Mouse (Mus musculus) forebrain, embryonic 10.5 days (tissue): ENCODE results near the gene Olfr211. TPM values are rescaled to one million over a fixed set of nuclear protein-coding genes. Genes with fewer than 3 reads are reported as not detected.

Experiments
- DNase-seq: peaks from one replicate; pipeline ENCODE4 v3.0.0-alpha.2; 2017; ENCODE audit warnings: low spot score; ENCODE audit errors: extremely low spot score
- H3K27ac ChIP-seq: fragments of 300-500 bp; sonication (generic); 2 replicates; pipeline ENCODE4 v1.5.1; 2016; ENCODE audit warnings: mild to moderate bottlenecking
- H3K27me3 ChIP-seq: fragments of 300-500 bp; sonication (generic); 2 replicates; pipeline ENCODE4 v1.6.1; 2016; ENCODE audit warnings: mild to moderate bottlenecking; ENCODE audit not compliant: poor library complexity, severe bottlenecking
- H3K36me3 ChIP-seq: fragments of 300-500 bp; sonication (generic); replicated peaks from 2 replicates; pipeline ENCODE4 v1.6.1; 2016; ENCODE audit warnings: mild to moderate bottlenecking, moderate library complexity
- H3K4me1 ChIP-seq: fragments of 300-500 bp; sonication (generic); 2 replicates; pipeline ENCODE4 v1.6.1; 2016
- H3K4me3 ChIP-seq: fragments of 300-500 bp; sonication (generic); 2 replicates; pipeline ENCODE4 v1.5.1; 2016; ENCODE audit warnings: mild to moderate bottlenecking, moderate library complexity
- H3K9me3 ChIP-seq: fragments of 300-500 bp; sonication (generic); 2 replicates; pipeline ENCODE4 v1.6.1; 2016; ENCODE audit warnings: mild to moderate bottlenecking, moderate library complexity
- WGBS: fragments of 180-500 bp; shearing (Covaris S2); methylation state at CpG from one replicate; pipeline ENCODE4 v1.1.7; 2016; 5-methylcytosine and 5-hydroxymethylcytosine counted together
- polyA plus RNA-seq: library from polyadenylated mRNA; unstranded; fragments of >200 nt; fragmentation: Nextera tagmentation; extraction: Ambion mirVana; gene quantifications from 2 replicates; pipeline ENCODE4 v1.2.1, GENCODE M21; 2016

The Olfr211 gene
- polyA plus RNA-seq, result not detected in 2 replicates

DNA sequence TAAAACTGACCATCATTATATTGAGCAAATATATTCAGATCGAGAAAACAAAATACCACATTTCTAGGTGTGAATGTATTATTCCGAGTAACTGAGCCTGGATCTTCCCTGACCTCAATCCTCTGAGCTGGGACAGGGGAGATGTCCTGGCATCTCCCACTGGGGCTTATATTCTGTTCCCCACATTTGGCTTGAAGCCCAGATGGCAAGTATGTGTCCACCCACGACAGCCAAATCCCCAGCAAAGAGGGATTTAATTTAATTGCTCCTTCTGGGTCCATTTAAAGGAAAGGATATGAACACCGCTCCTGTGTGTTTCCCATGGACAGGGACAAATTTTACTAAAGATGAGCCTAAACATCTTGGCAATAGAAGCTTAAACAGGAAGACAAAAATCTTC lies at the start of gene Olfr211:
Gene Olfr211 (plus strand): TSS at position 301 of the 400 bp plus-strand sequence.
- no peaks in the 10 kb centered on the region for H3K9me3 ChIP-seq
- H3K27me3 ChIP-seq, result no peaks in the 10 kb centered on the region
- no peak within 1 kb of the TSS for H3K4me3 ChIP-seq
- DNase-seq, result no peak
- no peaks in the 10 kb centered on the region for H3K36me3 ChIP-seq
- WGBS, result 77% methylated on average over 4 of the region's 4 CpGs
- no peaks in the 10 kb centered on the region for H3K4me1 ChIP-seq
- no peak within 1 kb of the TSS for H3K27ac ChIP-seq

DNA sequence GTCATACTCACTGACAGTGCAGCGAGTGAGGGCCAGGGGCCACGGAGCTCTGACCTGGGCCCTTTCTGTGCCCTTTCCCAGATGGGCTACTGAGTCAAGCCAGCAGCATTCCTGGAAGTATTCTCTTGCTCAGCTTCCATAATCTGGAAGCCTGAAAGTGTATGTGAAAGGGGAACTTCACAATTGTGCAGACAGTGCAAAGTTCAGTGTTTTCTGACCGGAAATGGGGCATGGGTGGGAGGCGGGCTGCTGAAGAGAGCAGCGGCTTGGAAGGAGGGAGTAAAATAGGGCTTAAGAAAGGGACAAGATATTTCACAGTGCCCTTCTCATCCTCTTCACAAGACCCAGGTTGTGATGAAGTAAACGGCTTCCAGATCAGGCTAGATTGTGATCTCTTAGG lies 49.4 kb upstream of the Olfr211 start:
- DNase-seq, result no peak
- Histone ChIP-seq H3K4me1 (no peaks in the 10 kb centered on the region), H3K9me3 (no peaks in the 10 kb centered on the region), H3K27me3 (no peaks in the 10 kb centered on the region), H3K27ac (no peak overlapping the region), H3K4me3 (no peak overlapping the region), H3K36me3 (no peaks in the 10 kb centered on the region)
- 89% methylated on average over 6 of the region's 6 CpGs for WGBS

DNA sequence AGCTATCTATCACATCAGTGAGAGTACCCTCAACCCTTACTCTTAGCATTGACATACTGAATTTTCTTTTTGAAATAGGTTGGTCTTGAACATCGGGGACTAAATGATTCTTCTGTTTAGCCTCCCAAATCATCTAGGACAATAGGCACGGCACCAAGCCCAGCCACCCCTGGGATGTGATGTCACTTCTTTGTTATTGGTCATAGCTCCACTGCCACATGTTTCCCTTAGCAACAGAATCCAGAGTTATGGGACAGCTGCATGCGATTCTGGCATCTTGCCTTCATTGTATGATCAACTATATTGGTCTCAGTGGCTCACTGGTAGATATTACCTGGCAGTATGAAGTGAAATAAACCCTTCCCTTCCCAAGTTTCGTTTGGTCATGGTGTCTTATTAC lies 48.4 kb upstream of the Olfr211 start:
- DNase-seq, result no peak
- no peaks in the 10 kb centered on the region for H3K9me3 ChIP-seq
- H3K27me3 ChIP-seq, result no peaks in the 10 kb centered on the region
- WGBS, result 80% methylated on average over 4 of the region's 4 CpGs
- no peak overlapping the region for H3K27ac ChIP-seq
- no peak overlapping the region for H3K4me3 ChIP-seq
- no peaks in the 10 kb centered on the region for H3K36me3 ChIP-seq
- H3K4me1 ChIP-seq, result no peaks in the 10 kb centered on the region

DNA sequence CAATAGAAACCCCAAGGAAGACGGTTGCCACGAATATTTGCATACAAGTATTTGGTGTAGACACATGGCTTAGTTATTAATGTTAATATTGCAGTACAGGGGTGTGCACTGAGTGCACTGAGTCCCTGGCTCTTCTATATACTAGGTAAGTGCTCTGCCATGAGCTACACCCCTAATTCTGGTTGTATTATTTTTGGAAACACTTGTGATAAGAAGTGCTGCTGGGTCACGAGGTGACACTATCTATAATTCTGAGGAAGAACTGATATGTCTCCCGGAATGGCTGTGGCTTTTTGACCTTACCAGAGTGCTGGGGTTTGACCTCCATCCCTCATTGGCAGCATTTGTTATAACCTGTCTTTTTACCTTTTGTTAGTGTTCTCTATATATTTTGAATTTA lies 48.0 kb upstream of the Olfr211 start:
- no peak overlapping the region for H3K27ac ChIP-seq
- no peak for DNase-seq
- WGBS, result 89% methylated on average over 4 of the region's 4 CpGs
- no peaks in the 10 kb centered on the region for H3K4me1 ChIP-seq
- H3K9me3 ChIP-seq, result no peaks in the 10 kb centered on the region
- no peaks in the 10 kb centered on the region for H3K36me3 ChIP-seq
- no peaks in the 10 kb centered on the region for H3K27me3 ChIP-seq
- no peak overlapping the region for H3K4me3 ChIP-seq

DNA sequence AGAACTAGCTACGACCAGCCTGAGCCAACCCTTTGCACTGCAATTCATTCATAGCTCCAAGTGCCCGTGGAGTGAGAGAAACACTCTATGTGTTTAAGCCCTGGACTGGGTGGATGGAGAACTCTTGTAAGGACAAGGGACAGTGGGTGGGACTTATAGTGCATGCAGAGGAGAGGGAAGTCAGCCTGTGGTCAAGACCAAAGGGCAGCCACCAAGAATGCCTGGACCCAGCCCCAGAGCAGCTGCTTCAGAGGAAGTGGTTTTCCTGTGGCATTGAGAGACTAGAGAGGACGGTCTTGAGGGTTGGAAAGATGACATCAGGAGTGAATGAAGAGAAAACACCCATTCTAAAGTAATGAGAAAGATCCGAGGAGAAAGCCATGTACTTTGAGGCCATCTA lies 33.1 kb upstream of the Olfr211 start:
- Histone ChIP-seq H3K36me3 (no peaks in the 10 kb centered on the region), H3K27me3 (peaks cover 19% of the 10 kb centered on the region), H3K9me3 (no peaks in the 10 kb centered on the region), H3K4me3 (no peak overlapping the region), H3K27ac (no peak overlapping the region), H3K4me1 (peaks cover 10% of the 10 kb centered on the region)
- no peak for DNase-seq
- 88% methylated on average over 4 of the region's 4 CpGs for WGBS

DNA sequence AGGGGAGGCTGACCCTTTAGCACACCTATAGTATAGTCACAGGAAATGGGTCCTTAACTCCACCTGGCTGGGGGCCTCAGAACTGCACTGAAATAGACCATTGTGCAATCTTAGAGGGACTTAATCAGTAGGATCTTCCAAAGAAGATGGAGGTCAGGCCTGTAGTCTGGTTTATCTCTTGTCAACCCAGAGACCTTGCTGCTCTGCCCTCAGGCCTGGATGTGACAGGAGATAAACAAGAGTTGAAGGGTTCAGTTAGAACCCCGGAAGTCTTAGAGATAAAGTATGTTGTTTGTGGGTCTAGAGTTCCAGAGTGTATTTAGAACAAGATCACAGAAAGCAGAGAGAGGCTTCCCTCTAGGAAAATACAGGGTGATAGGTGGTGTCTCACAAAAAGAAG lies 32.4 kb upstream of the Olfr211 start:
- H3K4me1 ChIP-seq, result peaks cover 16% of the 10 kb centered on the region
- H3K27ac ChIP-seq, result no peak overlapping the region
- DNase-seq, result no peak
- H3K36me3 ChIP-seq, result no peaks in the 10 kb centered on the region
- peaks cover 26% of the 10 kb centered on the region for H3K27me3 ChIP-seq
- no peaks in the 10 kb centered on the region for H3K9me3 ChIP-seq
- H3K4me3 ChIP-seq, result no peak overlapping the region
- WGBS, result 91% methylated on average over 1 of the region's 1 CpGs

DNA sequence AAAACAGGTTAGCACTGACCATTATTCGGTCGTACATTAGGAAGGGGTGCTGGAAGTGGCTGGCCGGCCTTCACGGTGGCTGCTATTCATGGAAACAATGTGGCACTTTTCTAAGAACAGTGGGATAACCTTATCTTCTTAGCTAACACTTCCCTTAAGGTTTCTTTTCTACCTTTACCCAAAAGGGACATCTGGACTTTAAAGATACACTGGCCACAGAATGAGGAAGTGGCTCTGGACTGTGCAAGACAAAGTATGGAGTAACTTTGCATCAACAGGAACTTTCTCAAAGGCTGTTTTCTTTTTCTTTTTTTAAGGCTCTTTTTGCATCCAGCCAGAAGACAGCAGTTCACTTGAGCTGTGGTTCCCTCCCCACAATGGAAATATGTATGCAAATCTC lies 30.2 kb upstream of the Olfr211 start:
- WGBS, result 84% methylated on average over 4 of the region's 4 CpGs

DNA sequence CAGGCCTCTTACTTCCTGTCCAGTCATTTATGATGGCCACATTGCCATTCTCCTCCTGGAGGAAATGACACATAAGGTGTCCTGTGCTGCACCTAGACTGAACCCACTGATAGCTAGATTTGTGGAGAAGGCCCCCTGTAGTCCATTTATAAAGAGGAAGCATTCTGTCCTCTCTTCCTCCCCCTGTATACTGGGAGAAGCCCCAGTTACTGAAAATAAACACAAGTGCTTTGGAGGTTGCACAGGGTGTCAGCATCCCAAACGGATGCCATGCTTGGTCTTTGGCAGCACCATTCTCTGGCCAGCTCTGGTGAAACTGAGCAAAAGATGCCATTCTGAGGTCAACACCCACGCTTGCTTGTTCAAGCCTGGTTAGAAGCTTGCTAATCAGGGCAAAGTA lies 29.7 kb upstream of the Olfr211 start:
- WGBS, result 74% methylated on average over 2 of the region's 2 CpGs
- DNase-seq, result no peak
- no peaks in the 10 kb centered on the region for H3K36me3 ChIP-seq

More for the DNA sequence above, 30.2 kb upstream of the Olfr211 start:
- Histone ChIP-seq H3K36me3 (no peaks in the 10 kb centered on the region), H3K27me3 (peaks cover 41% of the 10 kb centered on the region), H3K9me3 (no peaks in the 10 kb centered on the region), H3K4me3 (no peak overlapping the region), H3K27ac (no peak overlapping the region), H3K4me1 (peaks cover 16% of the 10 kb centered on the region)
- no peak for DNase-seq

DNA sequence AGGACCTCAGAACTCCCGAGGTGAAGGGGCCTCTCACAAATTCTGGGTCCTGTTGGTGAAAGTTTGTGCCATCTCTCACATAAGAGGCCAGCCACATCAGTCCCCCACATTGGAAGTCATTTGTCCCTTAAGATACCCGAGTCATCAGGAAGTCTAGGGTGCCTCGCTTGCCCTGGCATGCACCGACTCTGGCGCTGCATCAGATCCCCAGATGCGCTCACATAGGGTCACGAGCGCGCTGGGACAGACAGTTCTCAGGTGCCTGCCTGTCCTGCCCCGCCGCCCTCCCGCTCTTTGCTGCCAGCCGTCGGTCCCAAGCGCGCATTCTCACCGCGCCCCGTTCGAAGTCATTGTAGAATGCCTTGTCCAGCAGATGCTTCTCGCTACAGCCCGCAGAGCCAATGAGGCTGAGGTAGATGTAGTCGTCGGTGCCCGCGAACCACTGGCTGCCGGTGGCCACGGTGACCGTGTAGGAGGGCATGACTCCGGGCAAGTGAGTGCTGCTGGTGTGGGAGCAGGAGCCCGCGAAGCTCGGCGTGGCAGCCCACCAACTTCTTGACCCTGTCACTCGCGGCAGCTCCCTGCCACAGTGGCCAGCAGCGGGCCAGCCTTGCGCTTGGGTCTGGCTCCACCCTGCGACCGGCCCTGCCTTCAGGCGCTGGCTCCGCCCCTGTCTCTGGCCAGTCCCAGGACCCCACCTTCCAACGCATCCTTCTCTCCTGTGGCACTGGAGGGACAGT lies 28.2 kb upstream of the Olfr211 start, which contains the start of gene Alox5:
Gene Alox5 (minus strand): TSS at position 635 of the 740 bp plus-strand sequence.
- 4% methylated on average over 43 of the region's 43 CpGs for WGBS
- no peaks in the 10 kb centered on the region for H3K9me3 ChIP-seq
- DNase-seq, result peak; percentile 35
- H3K36me3 ChIP-seq, result no peaks in the 10 kb centered on the region
- peak within 1 kb of the TSS; percentile 41; the same call in 1 of the 2 replicates for H3K27ac ChIP-seq
- H3K27me3 ChIP-seq, result peaks cover 41% of the 10 kb centered on the region
- H3K4me1 ChIP-seq, result peaks cover 16% of the 10 kb centered on the region
- H3K4me3 ChIP-seq, result peak within 1 kb of the TSS; percentile 57

More for the DNA sequence above, 29.7 kb upstream of the Olfr211 start:
- Histone ChIP-seq H3K27me3 (peaks cover 41% of the 10 kb centered on the region), H3K27ac (no peak overlapping the region), H3K4me1 (peaks cover 16% of the 10 kb centered on the region), H3K4me3 (no peak overlapping the region), H3K9me3 (no peaks in the 10 kb centered on the region)

DNA sequence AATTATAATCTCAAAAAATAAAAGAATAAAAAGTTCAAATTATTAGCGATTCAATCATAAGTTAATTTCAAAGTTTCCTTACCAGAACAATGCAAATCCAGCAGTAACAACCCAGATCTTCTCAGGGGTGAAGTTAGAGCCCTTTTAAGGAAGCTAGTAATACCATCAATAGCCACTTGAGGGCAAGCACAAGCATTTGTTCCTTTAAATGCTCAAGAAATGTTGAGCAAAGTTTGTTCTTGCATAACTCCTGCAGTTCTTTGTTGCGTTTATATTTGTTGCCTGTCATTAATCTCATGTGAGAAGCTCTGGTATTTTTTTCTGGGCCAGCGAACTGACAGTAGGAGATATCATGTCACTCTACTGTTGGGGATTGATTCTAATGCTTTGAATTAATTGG lies 20.8 kb upstream of the Olfr211 start:
- no peak overlapping the region for H3K4me3 ChIP-seq
- 41% methylated on average over 3 of the region's 3 CpGs for WGBS
- no peak for DNase-seq
- no peaks in the 10 kb centered on the region for H3K36me3 ChIP-seq
- H3K9me3 ChIP-seq, result 0 out of 2 replicates have a peak, but pooled peaks cover 4% of the 10 kb centered on the region
- no peaks in the 10 kb centered on the region for H3K4me1 ChIP-seq
- no peak overlapping the region for H3K27ac ChIP-seq
- H3K27me3 ChIP-seq, result no peaks in the 10 kb centered on the region

DNA sequence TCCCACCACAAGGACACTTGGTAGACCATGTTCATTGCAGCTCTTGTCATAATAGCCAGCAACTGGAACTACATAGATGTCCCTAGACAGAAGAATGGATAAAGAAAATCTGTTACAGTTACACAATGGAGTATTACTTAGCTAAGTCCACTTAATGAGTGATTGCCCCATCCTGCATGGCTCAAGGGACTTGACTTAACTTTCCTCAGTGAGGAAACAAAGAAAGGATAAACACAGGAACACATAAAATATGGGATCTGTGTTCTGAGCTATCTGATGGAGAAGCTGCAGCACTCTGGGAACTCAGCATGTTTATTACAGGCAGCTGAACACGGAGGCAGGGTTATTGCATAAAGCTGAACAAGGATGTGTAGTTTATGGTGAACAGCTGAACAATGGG lies 3.8 kb upstream of the Olfr211 start:
- Histone ChIP-seq H3K27ac (no peak overlapping the region), H3K27me3 (no peaks in the 10 kb centered on the region), H3K4me1 (no peaks in the 10 kb centered on the region), H3K36me3 (no peaks in the 10 kb centered on the region), H3K9me3 (no peaks in the 10 kb centered on the region), H3K4me3 (no peak overlapping the region)
- no peak for DNase-seq
- 76% methylated on average over 1 of the region's 1 CpGs for WGBS

DNA sequence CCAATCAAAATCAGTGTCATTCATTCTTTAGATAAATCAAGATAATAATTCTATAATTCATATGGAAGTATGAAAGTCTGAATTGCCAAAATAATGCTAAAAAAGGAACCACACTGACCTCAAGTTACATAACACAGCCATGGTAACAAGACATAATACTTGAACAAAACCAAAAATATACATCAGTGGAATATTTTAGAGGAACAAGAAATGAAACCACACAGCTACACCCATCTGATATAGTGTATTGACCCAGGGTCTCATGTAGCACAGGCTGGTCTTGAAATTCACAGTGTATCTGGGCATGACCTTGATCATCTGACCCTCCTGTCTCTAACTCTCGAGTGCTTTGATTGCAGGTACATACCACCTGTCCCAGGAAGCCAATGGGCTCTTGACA lies 2.1 kb upstream of the Olfr211 start:
- Histone ChIP-seq H3K36me3 (no peaks in the 10 kb centered on the region), H3K27ac (no peak overlapping the region), H3K9me3 (no peaks in the 10 kb centered on the region), H3K4me3 (no peak overlapping the region), H3K27me3 (no peaks in the 10 kb centered on the region), H3K4me1 (no peaks in the 10 kb centered on the region)
- 76% methylated on average over 1 of the region's 1 CpGs for WGBS
- DNase-seq, result no peak

DNA sequence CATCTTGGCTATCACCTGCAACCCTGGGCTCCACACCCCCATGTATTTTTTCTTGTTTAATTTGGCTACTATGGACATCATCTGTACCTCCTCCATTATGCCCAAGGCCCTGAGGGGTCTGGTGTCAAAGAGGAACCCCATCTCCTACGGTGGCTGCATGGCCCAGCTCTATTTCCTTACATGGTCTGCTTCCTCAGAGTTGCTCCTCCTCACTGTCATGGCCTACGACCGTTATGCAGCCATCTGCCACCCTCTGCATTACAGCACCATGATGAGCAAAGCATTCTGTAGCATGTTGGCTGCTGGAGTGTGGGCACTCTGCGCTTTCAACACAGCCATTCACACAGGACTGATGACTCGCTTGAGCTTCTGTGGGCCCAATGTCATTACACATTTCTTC lies 4.9 kb downstream of the Olfr211 start:
- no peak overlapping the region for H3K27ac ChIP-seq
- H3K4me3 ChIP-seq, result no peak overlapping the region
- H3K27me3 ChIP-seq, result no peaks in the 10 kb centered on the region
- no peak for DNase-seq
- H3K9me3 ChIP-seq, result no peaks in the 10 kb centered on the region
- no peaks in the 10 kb centered on the region for H3K4me1 ChIP-seq
- no peaks in the 10 kb centered on the region for H3K36me3 ChIP-seq
- WGBS, result 85% methylated on average over 5 of the region's 5 CpGs
